Comparison of ENCODE assay signal across 19 mouse cellular contexts in genomic region chr10:45369639-45370038, GRCm38 (mm10). TPM values are rescaled to one million over a fixed set of nuclear protein-coding genes. Genes with fewer than 3 reads are reported as not detected.
"Had no signal": no experiment of that assay in that cellular context is flagged by ENCODE, and none has a peak within 500 bp of the region (broad histone marks: within the 10 kb centered on the region; RNA-seq: fewer than 3 reads in every experiment).

No protein-coding gene starts in this region.

- ATAC-seq: midbrain, embryonic 16.5 days had no signal

- DNase-seq: lung, adult 18-20 months; lung, embryonic 14.5 days; lung, postnatal 10 days; lung, postnatal 4 days; midbrain, embryonic 14.5 days; retina, postnatal 1 day; right cerebral cortex, adult 18-20 months; right cerebral cortex, postnatal 25 days; right cerebral cortex, postnatal 4 days; spleen, adult 18-20 months; thymus, adult 18-20 months; thymus, postnatal 14 days; thymus, postnatal 36 days had no signal

- H3K9me3 ChIP-seq: midbrain, embryonic 10.5 days; neural tube, embryonic 12.5 days had no signal

- H3K36me3 ChIP-seq: midbrain, embryonic 10.5 days; neural tube, embryonic 12.5 days had no signal

- H3K9ac ChIP-seq: lung, embryonic 14.5 days; neural tube, embryonic 12.5 days had no signal

- H3K4me1 ChIP-seq: midbrain, embryonic 10.5 days; neural tube, embryonic 12.5 days had no signal

- H3K4me3 ChIP-seq: midbrain, embryonic 10.5 days; myocyte; neural tube, embryonic 12.5 days had no signal

- H3K27me3 ChIP-seq: neural tube, embryonic 12.5 days had no signal

- H3K27ac ChIP-seq: midbrain, embryonic 10.5 days; neural tube, embryonic 12.5 days had no signal

- H3K4me2 ChIP-seq: lung, embryonic 14.5 days; neural tube, embryonic 12.5 days had no signal

RNA-seq across cellular contexts. Expression of gene Bves, which starts 34.1 kb away (rescaled TPM):
- total RNA-seq: megakaryocyte, adult 5-6 weeks; megakaryocyte-erythroid progenitor cell, adult 5-6 weeks had no signal
